Mouse (Mus musculus) bone marrow macrophage, adult 2 months (primary cell): ENCODE measurements around the gene Meaf6.

ENCODE experiments used
- CTCF ChIP-seq: IDR thresholded peaks from 2 replicates; pipeline ENCODE4 v1.5.1; 2012; ENCODE audit warnings: low read depth, mild to moderate bottlenecking, low read length, moderate library complexity
- POLR2A ChIP-seq: IDR thresholded peaks from 2 replicates; pipeline ENCODE4 v1.6.1; 2012; ENCODE audit warnings: mild to moderate bottlenecking, low read depth, low read length, borderline replicate concordance

- TF ChIP-seq POLR2A (no peak), CTCF (no peak)
Observed at GRCm38 (mm10) chr4:125162701-125163100, 77.8 kb downstream of the Meaf6 start.
